Mouse (Mus musculus): Measurements from ENCODE around the gene Gm42417.

GRCm38 (mm10) chr1:36560903-36561302, 21.7 kb upstream of the Gm42417 start:
- TF ChIP-seq CTCF (IDR thresholded peaks at IDR 0.05; ENCODE audit: extremely low read depth, insufficient read length, insufficient replicate concordance, low read depth, low read length) = no peak
- no peak for TF ChIP-seq POLR2A (IDR thresholded peaks at IDR 0.05; ENCODE audit: low read depth, low read length)
